Mouse (Mus musculus) lung, postnatal 0 days (tissue): Measurements from ENCODE around the gene Pxdn.

ENCODE experiments used
- CTCF ChIP-seq: IDR thresholded peaks from 2 replicates; pipeline ENCODE4 v1.5.1; 2016; ENCODE audit warnings: antibody characterized with exemption, mild to moderate bottlenecking
- EP300 ChIP-seq: IDR thresholded peaks from 2 replicates; pipeline ENCODE4 v1.6.1; 2016; ENCODE audit warnings: antibody characterized with exemption, mild to moderate bottlenecking, control low read depth

DNA sequence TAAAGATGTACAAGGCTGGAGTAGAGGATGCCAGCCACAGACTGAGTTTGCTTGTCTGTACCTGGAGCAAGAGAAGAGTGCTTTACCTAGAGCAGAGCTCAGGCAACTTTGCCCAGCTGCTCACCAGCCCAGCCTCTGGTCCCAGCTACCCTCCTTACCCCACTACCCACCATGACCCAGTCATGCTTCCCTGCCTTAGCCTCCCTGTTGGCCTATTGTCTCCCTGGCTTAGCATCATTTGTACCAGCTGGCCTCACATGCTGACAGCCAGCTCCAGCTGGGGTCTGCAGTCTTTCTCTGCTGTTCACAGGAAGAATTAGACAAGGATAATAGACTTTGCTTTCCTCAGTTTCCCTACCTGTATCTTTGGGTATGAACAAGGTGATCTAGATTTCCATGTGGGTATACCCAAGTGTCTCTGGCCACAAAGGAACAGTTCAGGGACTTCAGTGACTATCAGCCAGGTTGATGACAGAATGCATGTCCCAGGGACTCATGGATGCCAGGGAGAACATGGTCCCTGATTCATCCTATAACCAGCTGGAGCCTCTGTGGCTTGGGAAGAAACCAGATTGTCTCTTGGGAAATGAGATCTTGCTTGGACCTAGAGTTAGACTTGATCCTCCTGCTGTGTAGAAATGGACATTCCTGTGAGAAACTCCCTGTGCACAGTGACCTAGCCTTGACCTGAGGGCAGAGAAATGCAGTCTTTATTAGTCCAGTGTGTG is 98.6 kb downstream of the Pxdn start:
- no peak for TF ChIP-seq EP300
- TF ChIP-seq CTCF, result no peak
